Mouse (Mus musculus): ENCODE results near the gene Bicral.

Gene Bicral

DNA sequence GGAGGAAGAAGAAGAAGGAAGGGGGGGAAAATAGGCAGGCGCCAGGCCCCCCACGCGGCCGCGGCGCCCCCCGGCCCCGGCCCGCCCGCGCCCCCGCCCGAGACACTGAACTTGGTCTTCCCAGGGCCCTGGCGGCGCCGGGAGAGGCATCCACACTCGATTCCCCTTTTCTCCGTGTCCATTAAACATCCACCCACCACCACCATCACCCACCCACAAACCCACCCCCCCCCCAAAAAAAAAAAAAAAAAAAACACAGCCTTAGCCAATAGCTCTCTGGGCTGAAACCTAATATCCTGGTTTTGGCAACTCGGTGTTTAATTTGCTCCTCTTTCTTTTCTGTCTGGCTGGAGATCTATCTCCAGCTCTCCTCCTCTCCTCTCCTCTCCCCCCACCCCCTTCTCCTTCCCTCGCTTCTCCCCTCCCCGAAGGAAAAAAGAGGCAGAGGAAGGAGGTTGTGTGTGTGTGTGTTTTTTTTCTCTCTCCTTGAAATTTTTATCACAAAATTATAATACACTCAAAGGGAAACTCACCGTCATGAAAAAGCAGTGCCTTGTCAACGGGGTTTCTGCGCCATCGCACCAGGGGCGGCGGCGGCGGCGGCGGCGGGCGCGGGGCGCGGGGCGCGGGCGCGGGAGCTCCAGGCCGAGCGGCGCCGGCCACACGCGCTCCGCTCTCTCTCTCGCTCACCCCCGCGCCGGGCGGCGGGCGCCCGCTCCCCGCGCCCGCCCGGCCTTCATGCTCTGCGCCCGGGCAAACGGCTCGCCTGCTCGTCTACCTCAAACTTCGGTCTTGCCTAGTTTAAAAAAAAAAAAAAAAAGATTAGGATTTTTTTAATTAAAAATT is at the start of gene Bicral:
Gene Bicral (minus strand): TSS at position 580 of the 846 bp plus-strand sequence.
- DNase-seq, result peak; percentile 68 to 79

- peak; percentile 71 to 81 for DNase-seq
Observed at GRCm38 (mm10) chr17:46903876-46904490, 45.7 kb upstream of the Bicral start.

DNA sequence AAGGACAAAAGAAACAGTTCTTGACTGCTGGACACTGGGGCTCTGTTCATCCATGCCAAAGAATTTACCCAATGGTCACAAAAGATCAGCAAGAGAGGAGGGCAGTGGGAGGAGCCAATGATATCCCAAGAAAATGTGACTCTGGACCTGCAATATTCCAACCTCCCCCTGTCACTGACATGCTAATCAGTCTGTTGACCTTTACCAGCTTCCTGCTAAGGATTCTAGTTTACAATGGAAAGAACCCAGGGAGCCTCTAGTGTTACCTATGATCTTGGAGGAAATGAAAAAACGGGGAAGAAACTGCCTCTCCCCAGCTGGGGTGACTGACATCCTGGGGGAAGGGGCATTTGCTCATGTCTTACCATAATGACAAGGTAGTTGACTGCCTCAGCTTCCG is 42.7 kb upstream of the Bicral start:
- no peak for DNase-seq

GRCm38 (mm10) chr17:46897221-46897950 is 39.1 kb upstream of the Bicral start:
- peak in 1 of 2 experiments; percentile 47 for DNase-seq

GRCm38 (mm10) chr17:46895426-46895825 is 37.1 kb upstream of the Bicral start:
- peak in 1 of 2 experiments; percentile 53 for DNase-seq

- DNase-seq, result peak; percentile 41 to 45
Observed at GRCm38 (mm10) chr17:46890843-46891594, 32.7 kb upstream of the Bicral start.

- peak; percentile 97 for DNase-seq
Observed at GRCm38 (mm10) chr17:46890116-46890815, 32.0 kb upstream of the Bicral start, which contains the start of gene Tbcc. Gene Tbcc, plus strand, starts transcription at chr17:46890684.

DNA sequence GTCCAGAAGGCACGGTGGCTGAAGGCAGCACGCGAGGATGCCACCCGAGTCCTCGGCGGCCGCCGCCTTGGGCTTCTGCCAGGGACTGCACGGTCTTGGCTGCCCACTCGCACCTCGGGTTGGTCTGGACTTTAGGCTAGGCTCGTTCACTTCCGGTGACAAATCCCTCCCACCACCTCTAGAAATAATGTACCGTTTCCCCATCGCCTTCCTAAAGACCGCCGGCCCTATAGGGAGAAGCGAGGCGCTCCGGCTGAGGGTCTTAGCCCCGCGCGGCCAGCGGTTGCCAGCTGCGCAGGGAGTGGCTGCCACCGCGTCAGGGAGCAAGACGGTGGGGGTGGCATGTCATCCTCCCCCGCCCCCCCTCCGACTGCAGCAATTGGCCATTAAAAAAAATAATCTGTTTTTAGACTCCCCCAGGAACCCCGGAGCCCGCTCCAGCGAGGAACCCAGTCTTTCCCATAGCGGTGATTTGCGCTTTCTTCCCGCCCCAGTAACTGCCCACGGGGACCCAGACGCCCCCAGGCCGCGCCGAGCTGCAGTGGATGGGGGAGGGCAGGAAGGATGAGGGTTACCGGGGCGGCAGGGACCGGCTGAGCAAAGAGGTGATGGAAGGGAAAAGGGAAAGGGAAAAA is 31.3 kb upstream of the Bicral start:
- peak; percentile 80 to 85 for DNase-seq

- DNase-seq, result peak; percentile 57 to 71
Observed at GRCm38 (mm10) chr17:46888511-46889212, 30.4 kb upstream of the Bicral start.

GRCm38 (mm10) chr17:46885910-46886643 is 27.8 kb upstream of the Bicral start:
- no peak for DNase-seq

- DNase-seq, result no peak
Observed at GRCm38 (mm10) chr17:46885218-46885909, 27.1 kb upstream of the Bicral start.

DNA sequence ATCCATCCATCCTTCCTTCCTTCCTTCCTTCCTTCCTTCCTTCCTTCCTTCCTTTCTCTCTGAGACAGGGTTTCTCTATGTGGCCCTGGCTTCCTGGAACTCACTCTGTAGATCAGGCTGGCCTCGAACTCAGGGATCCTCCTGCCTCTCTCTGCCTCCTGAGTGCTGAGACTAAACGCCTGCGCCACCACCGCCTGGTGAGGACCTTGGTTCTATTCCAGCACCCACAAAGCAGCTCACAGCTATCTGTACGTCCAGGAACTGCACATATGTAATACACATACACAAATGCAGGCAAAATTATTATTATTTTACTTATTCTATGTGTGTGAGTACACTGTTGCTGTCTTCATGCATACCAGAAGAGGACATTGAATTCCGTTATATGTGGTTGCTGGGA is 26.5 kb upstream of the Bicral start:
- DNase-seq, result no peak

DNA sequence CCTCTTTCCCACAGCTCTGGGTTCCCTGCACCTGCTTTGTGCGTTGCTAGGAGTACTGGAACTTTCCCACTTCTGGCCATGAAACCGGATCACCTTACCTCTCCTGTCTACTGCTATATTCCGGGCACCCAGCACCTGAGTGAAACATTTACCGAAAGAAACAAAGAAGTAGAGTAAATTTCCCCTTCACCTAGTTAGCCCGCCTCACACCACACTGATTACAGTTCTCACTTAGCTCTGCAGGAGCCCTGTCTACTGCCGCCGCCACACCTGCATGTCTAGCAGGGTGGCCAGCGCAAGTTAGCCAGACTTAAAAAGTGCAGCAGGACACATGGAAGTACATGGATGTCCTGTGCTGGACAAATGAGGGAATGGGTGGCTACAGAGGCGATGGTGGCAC is 24.8 kb upstream of the Bicral start:
- peak in 1 of 2 experiments; percentile 21 for DNase-seq

DNA sequence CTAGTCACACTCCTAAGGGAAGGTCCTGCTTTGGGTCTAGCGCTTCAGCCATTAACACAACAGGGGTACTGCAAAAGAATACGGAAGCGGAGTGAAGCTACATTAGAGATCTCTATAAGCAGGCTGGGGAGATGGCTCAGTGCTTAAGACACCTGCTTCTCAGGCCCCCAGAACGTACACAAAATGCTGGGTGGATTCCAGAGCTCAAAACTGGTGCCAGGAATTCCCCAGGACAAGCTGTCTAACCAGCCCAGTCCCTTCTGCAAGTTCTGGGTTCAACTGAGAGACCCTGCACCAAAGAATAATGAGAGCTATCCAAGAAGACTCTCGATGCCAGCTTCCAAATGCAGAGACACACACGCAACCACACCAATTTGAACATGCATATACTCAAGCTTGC is 23.4 kb upstream of the Bicral start:
- DNase-seq, result no peak

DNA sequence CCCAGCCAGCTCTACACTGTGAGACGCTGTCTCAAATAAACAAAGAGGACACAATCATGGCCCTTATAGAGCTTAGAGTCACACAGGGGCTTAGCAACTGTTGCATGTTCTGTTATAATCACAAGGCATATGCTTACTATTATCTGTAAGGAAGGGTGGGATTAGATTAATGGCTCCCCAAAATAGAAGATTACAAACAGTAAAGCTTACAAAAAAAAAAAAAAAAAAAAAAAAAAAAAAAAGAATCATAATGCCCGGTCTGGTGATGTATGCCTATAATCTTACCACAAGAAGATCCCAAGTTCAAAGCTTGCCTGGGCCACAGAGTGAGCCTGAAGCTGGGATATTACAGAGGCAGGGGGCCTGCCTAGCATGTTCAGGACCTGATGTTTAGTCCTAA is 22.0 kb upstream of the Bicral start:
- no peak for DNase-seq

DNA sequence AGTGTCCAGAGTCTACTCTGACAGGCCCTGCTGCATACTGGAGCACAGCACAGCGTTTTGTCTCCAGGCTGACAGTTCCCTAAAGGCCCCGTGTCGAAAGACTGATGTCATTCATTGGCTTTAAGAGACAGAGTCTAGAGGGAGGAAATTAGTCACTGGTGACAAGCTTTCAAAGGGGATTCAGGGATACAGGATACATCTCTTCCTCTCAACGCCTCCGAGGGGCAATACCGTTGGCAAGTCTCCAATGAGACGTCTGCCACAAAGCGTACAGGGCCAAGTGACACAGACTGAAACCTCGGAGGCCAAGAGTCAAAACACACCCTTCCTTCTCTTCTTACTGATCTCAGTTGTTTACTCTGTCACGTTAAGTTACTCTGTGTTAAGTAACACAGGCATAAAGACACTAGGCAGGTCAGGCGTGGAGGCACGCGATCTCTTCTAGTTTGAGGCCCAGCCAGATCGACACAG is 21.6 kb upstream of the Bicral start:
- peak; percentile 82 to 88 for DNase-seq

- DNase-seq, result no peak
Observed at GRCm38 (mm10) chr17:46877061-46877460, 18.8 kb upstream of the Bicral start.

- peak; percentile 57 to 77 for DNase-seq
Observed at GRCm38 (mm10) chr17:46876371-46876950, 18.2 kb upstream of the Bicral start.

DNA sequence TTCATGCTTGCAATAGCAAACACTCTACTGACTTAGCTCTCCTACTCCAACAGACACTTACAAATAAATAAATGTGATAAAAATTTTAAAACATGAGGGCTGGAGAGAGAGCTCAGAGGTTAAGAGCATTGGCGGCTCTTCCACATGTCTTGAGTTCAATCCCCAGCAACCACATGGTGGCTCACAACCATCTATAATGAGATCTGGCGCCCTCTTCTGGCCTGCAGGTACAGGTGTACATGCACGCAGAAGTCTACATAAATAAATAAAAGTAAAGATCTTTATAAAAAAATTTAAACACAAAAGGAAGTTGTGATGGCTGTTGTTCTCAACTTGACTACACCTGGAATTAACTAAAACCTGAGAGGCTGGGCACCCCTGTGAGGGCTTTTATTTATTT is 17.3 kb upstream of the Bicral start:
- DNase-seq, result no peak
